Mouse (Mus musculus) kidney, embryonic 15.5 days (tissue): ENCODE measurements around the gene Actr1b. TPM values are rescaled to one million over a fixed set of nuclear protein-coding genes. Genes with fewer than 3 reads are reported as not detected.
"Not testable (repeated sequence)": the region's sequence is repeated elsewhere in the genome, so short reads cannot be mapped to it uniquely, and the experiment has no call there.

ENCODE experiments used
- ATAC-seq: fragments of 200-750 bp; cut with Nextera tagmentation; replicated peaks from 2 replicates; pipeline ENCODE4 v1.8.0; 2017; ENCODE audit warnings: moderate TSS enrichment; ENCODE audit not compliant: low FRiP score
- H3K27ac ChIP-seq: fragments of 300-500 bp; sonication (generic); 2 replicates; pipeline ENCODE4 v1.5.1; 2015; ENCODE audit warnings: mild to moderate bottlenecking, inconsistent platforms
- H3K27me3 ChIP-seq: fragments of 300-500 bp; sonication (generic); 2 replicates; pipeline ENCODE4 v1.6.1; 2015; ENCODE audit warnings: inconsistent platforms
- H3K36me3 ChIP-seq: fragments of 300-500 bp; sonication (generic); 2 replicates; pipeline ENCODE4 v1.6.1; 2015; ENCODE audit warnings: inconsistent platforms
- H3K4me1 ChIP-seq: fragments of 300-500 bp; sonication (generic); 2 replicates; pipeline ENCODE4 v1.6.1; 2015; ENCODE audit warnings: inconsistent platforms
- H3K4me2 ChIP-seq: fragments of 300-500 bp; sonication (generic); 2 replicates; pipeline ENCODE4 v1.6.1; 2015; ENCODE audit warnings: moderate library complexity, mild to moderate bottlenecking, inconsistent platforms
- H3K4me3 ChIP-seq: fragments of 300-500 bp; sonication (generic); replicated peaks from 2 replicates; pipeline ENCODE4 v1.5.1; 2015; ENCODE audit warnings: mild to moderate bottlenecking, inconsistent platforms
- H3K9ac ChIP-seq: fragments of 300-500 bp; sonication (generic); 2 replicates; pipeline ENCODE4 v1.6.1; 2015; ENCODE audit warnings: mild to moderate bottlenecking, inconsistent platforms
- H3K9me3 ChIP-seq: fragments of 300-500 bp; sonication (generic); replicated peaks from 2 replicates; pipeline ENCODE4 v1.6.1; 2016; ENCODE audit warnings: inconsistent platforms
- WGBS: fragments of 180-500 bp; shearing (Covaris S2); methylation state at CpG from one replicate; pipeline ENCODE4 v1.1.7; 2015; ENCODE audit warnings: mixed read lengths; 5-methylcytosine and 5-hydroxymethylcytosine counted together
- polyA plus RNA-seq: library from polyadenylated mRNA; unstranded; fragments of >200 nt; fragmentation: Nextera tagmentation; extraction: Ambion mirVana; gene quantifications from 2 replicates; pipeline ENCODE4 v1.2.1, GENCODE M21; 2015

The Actr1b gene
- polyA plus RNA-seq, 1 experiment from 2014 or later: 112 TPM

GRCm38 (mm10) chr1:36694871-36695270 is 19.4 kb downstream of the Actr1b start:
- Histone ChIP-seq H3K9me3 (no peaks in the 10 kb centered on the region), H3K27me3 (no peaks in the 10 kb centered on the region), H3K9ac (no peak overlapping the region), H3K36me3 (peaks cover 49% of the 10 kb centered on the region), H3K4me1 (peaks cover 16% of the 10 kb centered on the region), H3K4me3 (no peak overlapping the region), H3K27ac (no peak overlapping the region), H3K4me2 (no peak overlapping the region)
- 88% methylated on average over 6 of the region's 6 CpGs for WGBS
- no peak for ATAC-seq

- WGBS: under 1% methylated on average over 68 of the region's 68 CpGs
- peaks cover 16% of the 10 kb centered on the region for H3K4me1 ChIP-seq
- no peaks in the 10 kb centered on the region for H3K27me3 ChIP-seq
- peak within 1 kb of the TSS; percentile 74 for H3K4me2 ChIP-seq
- ATAC-seq: peak; percentile 96
- peak within 1 kb of the TSS; percentile 81 for H3K9ac ChIP-seq
- H3K9me3 ChIP-seq: no peaks in the 10 kb centered on the region
- H3K36me3 ChIP-seq: peaks cover 31% of the 10 kb centered on the region
- H3K27ac ChIP-seq: peak within 1 kb of the TSS; percentile 67
- H3K4me3 ChIP-seq: peak within 1 kb of the TSS; percentile 77
Observed at GRCm38 (mm10) chr1:36691271-36692155, 22.7 kb downstream of the Actr1b start, which contains the start of gene Cox5b. Gene Cox5b (plus strand): TSS chr1:36691449.

GRCm38 (mm10) chr1:36690671-36691235 is 23.5 kb downstream of the Actr1b start:
- no peaks in the 10 kb centered on the region for H3K27me3 ChIP-seq
- peak overlapping the region; percentile 74 for H3K4me2 ChIP-seq
- H3K27ac ChIP-seq: peak overlapping the region; percentile 28; the same call in 1 of the 2 replicates
- 55% methylated on average over 11 of the region's 11 CpGs for WGBS
- peak overlapping the region; percentile 9; the same call in 1 of the 2 replicates for H3K9ac ChIP-seq
- peaks cover 16% of the 10 kb centered on the region for H3K4me1 ChIP-seq
- peaks cover 31% of the 10 kb centered on the region for H3K36me3 ChIP-seq
- peak overlapping the region; percentile 77 for H3K4me3 ChIP-seq
- peak; percentile 50 for ATAC-seq
- no peaks in the 10 kb centered on the region for H3K9me3 ChIP-seq

GRCm38 (mm10) chr1:36683810-36684467 is 30.3 kb downstream of the Actr1b start:
- Histone ChIP-seq H3K27me3 (no peaks in the 10 kb centered on the region), H3K9me3 (no peaks in the 10 kb centered on the region), H3K4me3 (no peak overlapping the region), H3K4me2 (no peak overlapping the region), H3K27ac (peak overlapping the region; percentile 59), H3K9ac (no peak overlapping the region), H3K36me3 (no peaks in the 10 kb centered on the region), H3K4me1 (0 out of 2 replicates have a peak, but pooled peaks cover 11% of the 10 kb centered on the region)
- peak; percentile 83 for ATAC-seq
- WGBS: 10% methylated on average over 13 of the region's 13 CpGs

DNA sequence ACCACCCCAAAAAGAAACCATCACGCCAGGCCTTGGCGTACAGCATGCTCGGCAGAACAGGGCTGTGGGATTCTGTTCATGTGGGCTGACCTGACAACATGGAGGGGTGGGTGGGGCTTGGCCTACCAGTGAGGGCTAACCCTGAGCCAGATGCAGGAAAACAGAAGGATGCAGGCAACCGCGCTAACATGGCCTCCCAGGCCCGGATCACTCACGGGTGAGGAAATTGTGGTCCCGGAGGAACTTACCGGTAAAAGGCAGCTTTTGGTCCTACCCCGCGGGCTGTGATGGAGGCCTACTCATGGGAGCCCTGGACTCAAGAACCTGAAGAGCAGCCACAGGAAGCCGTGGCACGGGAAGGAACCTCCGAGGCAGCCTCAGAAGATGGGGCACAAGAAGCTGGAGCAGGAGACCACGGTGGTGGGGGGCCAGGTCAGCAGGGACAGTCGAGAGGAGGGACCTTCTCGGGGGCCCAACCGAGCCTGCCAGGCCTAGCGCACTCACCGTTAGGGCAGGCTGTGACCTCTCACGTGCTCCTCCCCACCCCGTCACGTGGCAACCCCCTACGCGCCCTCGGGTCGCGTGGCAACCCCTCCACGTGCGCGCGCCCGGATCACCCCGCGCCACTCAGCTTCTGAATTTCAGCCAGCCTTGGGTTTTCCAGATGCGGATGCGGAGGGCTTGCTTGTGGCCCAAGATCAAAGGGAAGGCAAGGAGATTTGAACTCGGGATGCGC is 31.4 kb downstream of the Actr1b start, which contains the start of gene Fam178b:
Gene Fam178b, minus strand, starts transcription at position 564 of the 736 bp plus-strand sequence.
- H3K27me3 ChIP-seq: no peaks in the 10 kb centered on the region
- no peak within 1 kb of the TSS for H3K4me2 ChIP-seq
- 93% methylated on average over 39 of the region's 39 CpGs for WGBS
- H3K9ac ChIP-seq: no peak within 1 kb of the TSS
- 0 out of 2 replicates have a peak, but pooled peaks cover 11% of the 10 kb centered on the region for H3K4me1 ChIP-seq
- no peaks in the 10 kb centered on the region for H3K9me3 ChIP-seq
- ATAC-seq: no peak
- no peaks in the 10 kb centered on the region for H3K36me3 ChIP-seq
- H3K27ac ChIP-seq: peak within 1 kb of the TSS; percentile 59
- no peak within 1 kb of the TSS for H3K4me3 ChIP-seq

DNA sequence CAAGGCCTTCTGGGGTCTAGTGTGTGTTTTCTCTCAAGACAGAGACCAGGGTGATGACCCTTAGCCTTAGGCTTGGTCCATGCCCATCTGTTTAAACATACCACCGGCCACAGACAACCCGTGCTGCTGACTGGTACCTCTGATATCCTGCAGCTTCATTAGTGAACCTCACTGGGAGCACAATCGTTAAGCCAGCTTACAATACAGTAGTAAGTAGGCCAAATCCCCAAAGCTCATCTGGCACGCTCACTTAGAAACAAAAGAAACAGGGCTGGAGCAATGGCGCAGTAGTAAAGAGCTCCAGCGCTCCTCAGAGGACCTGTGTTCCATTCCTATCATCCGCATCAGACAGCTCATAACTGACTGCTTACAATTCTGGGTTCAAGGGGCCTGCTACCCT is 33.3 kb downstream of the Actr1b start:
- no peaks in the 10 kb centered on the region for H3K9me3 ChIP-seq
- H3K4me3 ChIP-seq: no peak overlapping the region
- H3K9ac ChIP-seq: no peak overlapping the region
- H3K27ac ChIP-seq: no peak overlapping the region
- H3K36me3 ChIP-seq: no peaks in the 10 kb centered on the region
- 0 out of 2 replicates have a peak, but pooled peaks cover 11% of the 10 kb centered on the region for H3K4me1 ChIP-seq
- no peak for ATAC-seq
- H3K4me2 ChIP-seq: no peak overlapping the region
- 79% methylated on average over 7 of the region's 7 CpGs for WGBS
- no peaks in the 10 kb centered on the region for H3K27me3 ChIP-seq

GRCm38 (mm10) chr1:36674936-36675335 is 39.3 kb downstream of the Actr1b start:
- H3K9ac ChIP-seq: no peak overlapping the region
- no peaks in the 10 kb centered on the region for H3K27me3 ChIP-seq
- 5% methylated on average over 3 of the region's 3 CpGs for WGBS
- H3K9me3 ChIP-seq: no peaks in the 10 kb centered on the region
- H3K36me3 ChIP-seq: no peaks in the 10 kb centered on the region
- ATAC-seq: no peak
- no peak overlapping the region for H3K27ac ChIP-seq
- H3K4me1 ChIP-seq: peaks cover 16% of the 10 kb centered on the region; the same call in 1 of the 2 replicates
- H3K4me2 ChIP-seq: no peak overlapping the region
- H3K4me3 ChIP-seq: no peak overlapping the region

GRCm38 (mm10) chr1:36672648-36673350 is 41.4 kb downstream of the Actr1b start:
- no peaks in the 10 kb centered on the region for H3K27me3 ChIP-seq
- H3K9ac ChIP-seq: no peak overlapping the region
- no peaks in the 10 kb centered on the region for H3K36me3 ChIP-seq
- H3K4me1 ChIP-seq: peaks cover 16% of the 10 kb centered on the region; the same call in 1 of the 2 replicates
- 48% methylated on average over 16 of the region's 16 CpGs for WGBS
- no peak for ATAC-seq
- no peak overlapping the region for H3K4me3 ChIP-seq
- 0 out of 2 replicates have a peak overlapping the region, but pooled peaks have one; percentile 37 for H3K27ac ChIP-seq
- no peak overlapping the region for H3K4me2 ChIP-seq
- no peaks in the 10 kb centered on the region for H3K9me3 ChIP-seq

GRCm38 (mm10) chr1:36671260-36671659 is 43.0 kb downstream of the Actr1b start:
- 89% methylated on average over 10 of the region's 10 CpGs for WGBS
- Histone ChIP-seq H3K4me3 (no peak overlapping the region), H3K4me1 (peaks cover 16% of the 10 kb centered on the region), H3K4me2 (no peak overlapping the region), H3K27me3 (no peaks in the 10 kb centered on the region), H3K9me3 (no peaks in the 10 kb centered on the region), H3K36me3 (no peaks in the 10 kb centered on the region), H3K27ac (no peak overlapping the region), H3K9ac (no peak overlapping the region)
- ATAC-seq: no peak

DNA sequence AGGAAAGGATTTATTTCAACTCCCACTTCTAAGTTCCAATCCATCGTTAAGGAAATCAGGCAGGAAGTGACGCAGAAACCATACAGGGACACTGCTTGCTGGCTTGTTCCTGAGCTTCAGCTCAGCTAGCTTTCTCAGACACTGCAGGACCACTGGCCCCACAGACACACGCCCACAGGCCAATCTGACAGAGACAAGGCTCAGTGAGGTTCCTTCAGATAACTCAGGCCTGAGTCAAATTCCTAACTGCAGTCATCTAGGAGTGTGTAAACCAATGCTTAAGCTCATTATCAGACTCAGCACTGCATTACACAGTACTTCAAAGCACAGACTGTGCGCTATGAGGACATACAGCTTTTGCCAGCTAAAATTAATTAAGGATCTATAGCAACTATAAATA is 44.0 kb downstream of the Actr1b start:
- Histone ChIP-seq H3K9me3 (no peaks in the 10 kb centered on the region), H3K36me3 (no peaks in the 10 kb centered on the region), H3K27me3 (no peaks in the 10 kb centered on the region), H3K4me3 (no peak overlapping the region), H3K4me2 (no peak overlapping the region), H3K9ac (no peak overlapping the region), H3K4me1 (peaks cover 25% of the 10 kb centered on the region), H3K27ac (peak overlapping the region; percentile 37; the same call in 1 of the 2 replicates)
- 44% methylated on average over 4 of the region's 4 CpGs for WGBS
- ATAC-seq: no peak

- H3K9ac ChIP-seq, H3K27ac ChIP-seq, H3K4me3 ChIP-seq, ATAC-seq, H3K9me3 ChIP-seq, H3K27me3 ChIP-seq, H3K4me2 ChIP-seq, H3K36me3 ChIP-seq: not testable (repeated sequence)
- WGBS: 51% methylated on average over 4 of the region's 4 CpGs
- H3K4me1 ChIP-seq: peaks cover 26% of the 10 kb centered on the region
Observed at GRCm38 (mm10) chr1:36668007-36668406, 46.2 kb downstream of the Actr1b start.
